Mouse (Mus musculus): ENCODE results near the gene Gli2. TPM values are rescaled to one million over a fixed set of nuclear protein-coding genes. Genes with fewer than 3 reads are reported as not detected.

The Gli2 gene
- polyA plus RNA-seq, 1 experiment from 2014 or later = 15.1 TPM

- no peaks in the 10 kb centered on the region for H3K4me1 ChIP-seq (ENCODE audit: insufficient read depth)
- 44% methylated on average over 5 of the region's 5 CpGs for WGBS
- no peak overlapping the region for H3K4me3 ChIP-seq (ENCODE audit: low read depth, low read length)
- no peak overlapping the region for H3K9ac ChIP-seq
- H3K27me3 ChIP-seq (ENCODE audit: insufficient read depth, low read length) = no peaks in the 10 kb centered on the region
- no peak for TF ChIP-seq CTCF (IDR thresholded peaks at IDR 0.05; ENCODE audit: low read depth)
- no peak overlapping the region for H3K27ac ChIP-seq (ENCODE audit: low read depth)
- no peak for ATAC-seq (ENCODE audit: insufficient read depth)
- no peaks in the 10 kb centered on the region for H3K9me3 ChIP-seq (ENCODE audit: low read depth, low read length)
- DNase-seq = no peak
- no peak overlapping the region for H3K4me2 ChIP-seq
- H3K36me3 ChIP-seq (ENCODE audit: insufficient read depth) = no peaks in the 10 kb centered on the region
These were observed 264.6 kb downstream of the Gli2 start for GRCm38 (mm10) chr1:118788813-118789212.

GRCm38 (mm10) chr1:118787486-118787885, 265.9 kb downstream of the Gli2 start:
- no peak for TF ChIP-seq CTCF (IDR thresholded peaks at IDR 0.05; ENCODE audit: low read depth)
- 74% methylated on average over 3 of the region's 3 CpGs for WGBS
- no peak overlapping the region for H3K27ac ChIP-seq (ENCODE audit: low read depth)

More at GRCm38 (mm10) chr1:118787486-118787885, 265.9 kb downstream of the Gli2 start:
- no peak overlapping the region for H3K9ac ChIP-seq
- H3K4me1 ChIP-seq (ENCODE audit: insufficient read depth) = no peaks in the 10 kb centered on the region
- DNase-seq = no peak
- ATAC-seq (ENCODE audit: insufficient read depth) = no peak
- H3K27me3 ChIP-seq (ENCODE audit: insufficient read depth, low read length) = no peaks in the 10 kb centered on the region
- no peak overlapping the region for H3K4me2 ChIP-seq
- no peak overlapping the region for H3K4me3 ChIP-seq (ENCODE audit: low read depth, low read length)
- H3K9me3 ChIP-seq (ENCODE audit: low read depth, low read length) = no peaks in the 10 kb centered on the region
- H3K36me3 ChIP-seq (ENCODE audit: insufficient read depth) = no peaks in the 10 kb centered on the region

Small RNA genes within 50 kb of the gene (microRNA-seq; reads per million reads assigned to microRNA genes)
- gene Mir6346 (ENCODE audit: borderline number of aligned reads) = not detected
